ENCODE assay signal across 19 mouse cellular contexts in the genomic region with DNA sequence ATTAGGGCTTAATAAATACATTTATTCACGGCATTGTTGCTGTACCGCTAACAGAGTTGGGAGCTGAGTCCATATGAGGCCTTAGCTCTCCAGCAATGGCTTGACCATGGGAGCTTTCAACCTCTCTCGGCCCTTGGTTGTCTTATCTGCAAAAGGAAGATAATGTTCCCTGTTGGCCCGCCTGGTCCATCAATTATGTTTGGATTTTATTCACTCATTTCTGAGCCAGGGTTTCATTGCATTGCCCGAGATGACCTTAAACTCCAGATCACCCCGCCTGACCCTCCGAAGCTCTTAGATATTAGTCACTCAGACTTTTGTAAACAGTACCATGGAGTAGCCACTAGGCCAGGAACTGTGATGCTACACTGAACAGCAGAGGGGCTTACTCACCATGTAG. TPM values are rescaled to one million over a fixed set of nuclear protein-coding genes. Genes with fewer than 3 reads are reported as not detected.
DNase-seq lines count a peak whose midpoint lies in the region; ATAC-seq and TF ChIP-seq lines count a peak whose summit lies in the region.
"Had no signal": no experiment of that assay in that cellular context is flagged by ENCODE, and none has a peak within 500 bp of the region (broad histone marks: within the 10 kb centered on the region; RNA-seq: fewer than 3 reads in every experiment).

No protein-coding gene starts in this region.

- ATAC-seq in kidney, embryonic 14.5 days (ENCODE audit: low FRiP score, low TSS enrichment), result no peak
- ATAC-seq in midbrain, embryonic 12.5 days (ENCODE audit: low FRiP score, low read depth), result 0 out of 2 replicates have a peak, but pooled peaks have one; percentile 23
- ATAC-seq in midbrain, postnatal 0 days (ENCODE audit: low FRiP score), result no peak
- ATAC-seq: hindbrain, embryonic 16.5 days had no signal

- 83% methylated on average over 7 of the region's 7 CpGs for WGBS in kidney, adult 2 months
- WGBS in kidney, embryonic 14.5 days, result 84% methylated on average over 7 of the region's 7 CpGs
- 68% methylated on average over 7 of the region's 7 CpGs for WGBS in midbrain, embryonic 12.5 days
- WGBS in midbrain, postnatal 0 days, result 64% methylated on average over 7 of the region's 7 CpGs

- H3K9ac ChIP-seq in kidney, embryonic 14.5 days (ENCODE audit: low read depth, low read length), result no peak overlapping the region
- no peak overlapping the region for H3K9ac ChIP-seq in midbrain, embryonic 12.5 days (replicated peaks)
- no peak overlapping the region for H3K9ac ChIP-seq in midbrain, postnatal 0 days (replicated peaks; ENCODE audit: low read length, poor library complexity, severe bottlenecking)
- H3K9ac ChIP-seq: embryonic facial prominence, embryonic 15.5 days; heart, embryonic 13.5 days had no signal

- H3K27ac ChIP-seq in kidney, adult 2 months (ENCODE audit: insufficient read depth, low read depth, low read length), result no peak overlapping the region
- no peak overlapping the region for H3K27ac ChIP-seq in kidney, embryonic 14.5 days (ENCODE audit: low read depth, low read length)
- H3K27ac ChIP-seq in midbrain, embryonic 12.5 days (replicated peaks), result no peak overlapping the region; the same call in 1 of the 2 replicates
- H3K27ac ChIP-seq in midbrain, postnatal 0 days (ENCODE audit: low read depth, low read length), result no peak overlapping the region
- H3K27ac ChIP-seq: embryonic facial prominence, embryonic 15.5 days; heart, embryonic 13.5 days; kidney, postnatal 0 days; macrophage had no signal

- no peaks in the 10 kb centered on the region for H3K4me1 ChIP-seq in kidney, adult 2 months (ENCODE audit: control insufficient read depth, insufficient read depth, low read length)
- H3K4me1 ChIP-seq in kidney, embryonic 14.5 days (ENCODE audit: control insufficient read depth, insufficient read depth, low read length), result no peaks in the 10 kb centered on the region
- peaks cover 6% of the 10 kb centered on the region; the same call in 1 of the 2 replicates for H3K4me1 ChIP-seq in midbrain, embryonic 12.5 days
- no peaks in the 10 kb centered on the region for H3K4me1 ChIP-seq in midbrain, postnatal 0 days (ENCODE audit: insufficient read depth, low read length)

- H3K27me3 ChIP-seq in kidney, adult 2 months (replicated peaks; ENCODE audit: control insufficient read depth, insufficient read depth, low read length), result no peaks in the 10 kb centered on the region
- no peaks in the 10 kb centered on the region for H3K27me3 ChIP-seq in kidney, embryonic 14.5 days (ENCODE audit: control insufficient read depth, insufficient read depth, low read length)
- H3K27me3 ChIP-seq in midbrain, embryonic 12.5 days, result peaks cover 18% of the 10 kb centered on the region
- H3K27me3 ChIP-seq in midbrain, postnatal 0 days (ENCODE audit: insufficient read depth, low read length), result no peaks in the 10 kb centered on the region
- H3K27me3 ChIP-seq: embryonic facial prominence, embryonic 15.5 days; heart, embryonic 13.5 days had no signal

- H3K9me3 ChIP-seq in kidney, embryonic 14.5 days (ENCODE audit: control insufficient read depth, low read length), result no peaks in the 10 kb centered on the region
- H3K9me3 ChIP-seq in midbrain, embryonic 12.5 days, result no peaks in the 10 kb centered on the region
- no peaks in the 10 kb centered on the region for H3K9me3 ChIP-seq in midbrain, postnatal 0 days (ENCODE audit: low read length)
- H3K9me3 ChIP-seq: embryonic facial prominence, embryonic 15.5 days; heart, embryonic 13.5 days had no signal

- H3K36me3 ChIP-seq in kidney, adult 2 months (ENCODE audit: control insufficient read depth, insufficient read depth, low read length), result no peaks in the 10 kb centered on the region
- no peaks in the 10 kb centered on the region for H3K36me3 ChIP-seq in kidney, embryonic 14.5 days (ENCODE audit: control insufficient read depth, insufficient read depth, low read length)
- H3K36me3 ChIP-seq in midbrain, embryonic 12.5 days, result no peaks in the 10 kb centered on the region
- no peaks in the 10 kb centered on the region for H3K36me3 ChIP-seq in midbrain, postnatal 0 days (ENCODE audit: insufficient read depth, low read length)
- H3K36me3 ChIP-seq: embryonic facial prominence, embryonic 15.5 days; heart, embryonic 13.5 days had no signal

- H3K4me3 ChIP-seq in kidney, adult 2 months (ENCODE audit: insufficient read depth, low read depth, low read length), result no peak overlapping the region
- no peak overlapping the region for H3K4me3 ChIP-seq in kidney, embryonic 14.5 days (ENCODE audit: low read length)
- H3K4me3 ChIP-seq in midbrain, embryonic 12.5 days, result no peak overlapping the region
- no peak overlapping the region for H3K4me3 ChIP-seq in midbrain, postnatal 0 days (ENCODE audit: low read depth, low read length)
- H3K4me3 ChIP-seq: embryonic facial prominence, embryonic 15.5 days; heart, embryonic 13.5 days had no signal

- no peak for TF ChIP-seq CTCF in kidney, adult 2 months (conservative IDR thresholded peaks at IDR 0.05; ENCODE audit: insufficient read depth, insufficient read length, low read depth, low read length)
- no peak for TF ChIP-seq CTCF in midbrain, postnatal 0 days (IDR thresholded peaks at IDR 0.05)

- TF ChIP-seq POLR2A in kidney, adult 2 months (IDR thresholded peaks at IDR 0.05; ENCODE audit: low read depth, low read length), result no peak

- H3K4me2 ChIP-seq in kidney, embryonic 14.5 days (replicated peaks; ENCODE audit: low read depth, low read length), result no peak overlapping the region
- no peak overlapping the region for H3K4me2 ChIP-seq in midbrain, embryonic 12.5 days (replicated peaks)
- no peak overlapping the region for H3K4me2 ChIP-seq in midbrain, postnatal 0 days (ENCODE audit: low read depth, low read length, poor library complexity, severe bottlenecking)
- H3K4me2 ChIP-seq: embryonic facial prominence, embryonic 15.5 days; heart, embryonic 13.5 days had no signal

- peak; percentile 48 for DNase-seq in kidney, adult 2 months
- no peak for DNase-seq in midbrain, postnatal 0 days (ENCODE audit: low spot score)
- peak; percentile 82 for DNase-seq in adrenal gland, adult 8-10 months
- peak; percentile 73 to 74 for DNase-seq in adrenal gland, postnatal 36 days
- no peak for DNase-seq in spleen, postnatal 4 days (ENCODE audit: low spot score in 2 of 2)
- DNase-seq in right cerebral cortex, adult 2 months (ENCODE audit: low spot score in 2 of 2), result no peak
- DNase-seq: embryo, embryonic 11 days; gastrocnemius, postnatal 25 days; heart, postnatal 4 days; liver; lung, adult 2 months; thymus, postnatal 4 days had no signal

RNA-seq across cellular contexts. Expression of gene Cplx2, which starts 33.6 kb away (rescaled TPM):
- polyA plus RNA-seq in kidney, adult 2 months (2012; rRNA removed), result 11.8 and 15.5 TPM in 2 replicates
- 4.5 and 6.4 TPM in 2 replicates for polyA plus RNA-seq in kidney, embryonic 14.5 days (2014; fragmentation: Nextera tagmentation; extraction: Ambion mirVana)
- polyA plus RNA-seq in midbrain, embryonic 12.5 days (2016; fragmentation: Nextera tagmentation; extraction: Ambion mirVana), result 22.0 and 22.6 TPM in 2 replicates
- total RNA-seq in midbrain, postnatal 0 days (2014; rRNA removed), result 88.7 and 106 TPM in 2 replicates
- 30.4 and 31.2 TPM in 2 replicates for polyA plus RNA-seq in midbrain, postnatal 0 days (2015; fragmentation: Nextera tagmentation; extraction: Ambion mirVana)
- total RNA-seq in adrenal gland, adult 8-10 months (2022), result 10 to 100 TPM; 20.8 to 47.3 (median 33.3) TPM
- 10 to 100 TPM; 17.9 to 18.6 TPM for total RNA-seq in adrenal gland, postnatal 36 days (2021)
- polyA plus RNA-seq: macrophage had no signal

Comparison
In these comparisons a context has a peak if more than half of its experiments do, and no peak if none do; other contexts are left out.
1. DNase-seq: peak in kidney, adult 2 months (single experiment), adrenal gland, adult 8-10 months (single experiment) and adrenal gland, postnatal 36 days (2 of 2); none in midbrain, postnatal 0 days (single experiment), spleen, postnatal 4 days (0 of 2) and right cerebral cortex, adult 2 months (0 of 2).